In the genomic region with DNA sequence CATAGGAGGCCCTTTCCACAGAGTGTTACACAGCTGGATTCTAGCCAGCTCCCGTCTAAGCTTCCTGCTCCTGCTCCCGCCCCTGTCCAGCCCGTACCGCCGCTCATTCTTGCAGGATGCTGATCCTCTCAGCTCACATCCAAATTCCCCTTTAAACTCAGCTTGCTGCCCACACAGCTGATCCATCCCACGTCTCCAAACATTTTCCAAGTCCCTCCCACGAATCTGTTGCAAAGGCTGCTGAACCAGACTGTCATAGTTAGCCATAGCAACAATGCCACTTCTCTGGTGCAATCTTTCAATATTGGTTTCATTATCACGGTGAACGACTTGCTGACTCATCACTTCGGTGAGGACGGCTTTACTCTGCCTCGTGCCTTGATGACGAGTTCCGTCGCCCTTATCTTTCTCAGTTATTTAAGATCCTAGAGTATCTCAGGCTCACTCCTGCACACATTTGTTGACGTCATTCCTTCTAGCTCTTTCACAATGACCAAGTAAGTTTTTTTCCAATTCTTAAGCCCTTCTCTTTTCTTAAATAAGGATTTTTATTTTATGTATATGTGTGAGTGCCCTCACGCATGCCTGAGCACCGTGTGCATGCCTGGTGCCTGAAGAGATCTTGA, we compare ENCODE assay signal across 9 mouse cellular contexts.
DNase-seq lines count a peak whose midpoint lies in the region; ATAC-seq and TF ChIP-seq lines count a peak whose summit lies in the region.
"Had no signal": no experiment of that assay in that cellular context is flagged by ENCODE, and none has a peak within 500 bp of the region (broad histone marks: within the 10 kb centered on the region; RNA-seq: fewer than 3 reads in every experiment).

No protein-coding gene starts in this region.

- no peak for TF ChIP-seq CTCF in kidney, postnatal 0 days (IDR thresholded peaks at IDR 0.05; ENCODE audit: low read depth)

- no peak overlapping the region for H3K9ac ChIP-seq in kidney, postnatal 0 days (ENCODE audit: low read depth, low read length)
- no peak overlapping the region for H3K9ac ChIP-seq in heart, embryonic 14.5 days (ENCODE audit: low read length)

- H3K4me1 ChIP-seq in kidney, postnatal 0 days (replicated peaks; ENCODE audit: insufficient read depth, low read length) = 0 out of 2 replicates have a peak, but pooled peaks cover 4% of the 10 kb centered on the region
- peaks cover 3 to 8% of the 10 kb centered on the region in 2 experiments; a peak in 2 of 4 replicates for H3K4me1 ChIP-seq in heart, embryonic 14.5 days (ENCODE audit: control insufficient read depth in 2 of 2, insufficient read depth in 2 of 2, low read length in 2 of 2)

- ATAC-seq in kidney, postnatal 0 days (replicated peaks; ENCODE audit: low FRiP score, low read depth) = no peak
- ATAC-seq in heart, embryonic 14.5 days (ENCODE audit: insufficient number of reproducible peaks, insufficient read depth, low FRiP score, low read depth) = no peak
- ATAC-seq in CD4-positive, CD25-positive, alpha-beta regulatory T cell, adult 4 months = no peak

- no peak overlapping the region for H3K27ac ChIP-seq in kidney, postnatal 0 days
- no peak overlapping the region for H3K27ac ChIP-seq in heart, embryonic 14.5 days (replicated peaks in 1 of 2; ENCODE audit: control insufficient read depth in 1 of 2, insufficient read depth in 1 of 2, low read depth in 2 of 2, low read length in 2 of 2)

- 59% methylated on average over 18 of the region's 18 CpGs for WGBS in kidney, postnatal 0 days
- WGBS in heart, embryonic 14.5 days = 26% methylated on average over 18 of the region's 18 CpGs

- DNase-seq in kidney, postnatal 0 days (ENCODE audit: low spot score) = peak; percentile 83
- DNase-seq in kidney, adult 9 months = no peak
- DNase-seq in brain, adult 2 months (ENCODE audit: low read depth, low spot score) = peak; percentile 82
- peak; percentile 24 for DNase-seq in left cerebral cortex, postnatal 4 days
- DNase-seq in cerebellum, postnatal 36 days = no peak
- DNase-seq in cerebellum, adult 18-20 months = no peak

- no peak overlapping the region for H3K4me3 ChIP-seq in kidney, postnatal 0 days (replicated peaks; ENCODE audit: low read depth, low read length)
- peak overlapping the region; percentile 11 to 20 for H3K4me3 ChIP-seq in heart, embryonic 14.5 days (ENCODE audit: control insufficient read depth in 1 of 2, insufficient read depth in 1 of 2, low read depth in 1 of 2, low read length in 2 of 2)
- H3K4me3 ChIP-seq: erythroblast, embryonic 14.5 days had no signal

- intact Hi-C loops in left cerebral cortex, postnatal 4 days (cut with DNase I) = no loop called here

- H3K27me3 ChIP-seq in kidney, postnatal 0 days (ENCODE audit: insufficient read depth, low read length) = no peaks in the 10 kb centered on the region
- no peaks in the 10 kb centered on the region for H3K27me3 ChIP-seq in heart, embryonic 14.5 days (ENCODE audit: control insufficient read depth, insufficient read depth, low read length)

- H3K4me2 ChIP-seq in kidney, postnatal 0 days (ENCODE audit: low read length) = peak overlapping the region; percentile 23; the same call in 1 of the 2 replicates
- H3K4me2 ChIP-seq in heart, embryonic 14.5 days (ENCODE audit: low read length) = peak overlapping the region; percentile 61

- H3K36me3 ChIP-seq in kidney, postnatal 0 days (ENCODE audit: insufficient read depth, low read length) = no peaks in the 10 kb centered on the region
- no peaks in the 10 kb centered on the region for H3K36me3 ChIP-seq in heart, embryonic 14.5 days (ENCODE audit: control insufficient read depth, insufficient read depth, low read length)

- H3K9me3 ChIP-seq in kidney, postnatal 0 days (replicated peaks; ENCODE audit: low read length) = no peaks in the 10 kb centered on the region; the same call in 1 of the 2 replicates
- peaks cover 7% of the 10 kb centered on the region; the same call in 1 of the 2 replicates for H3K9me3 ChIP-seq in heart, embryonic 14.5 days (ENCODE audit: control insufficient read depth, low read length)

Comparison
In these comparisons a context has a peak if more than half of its experiments do, and no peak if none do; other contexts are left out.
1. DNase-seq: peak in kidney, postnatal 0 days (single experiment), brain, adult 2 months (single experiment) and left cerebral cortex, postnatal 4 days (single experiment); none in kidney, adult 9 months (single experiment), cerebellum, postnatal 36 days (0 of 2) and cerebellum, adult 18-20 months (0 of 2).